Mouse (Mus musculus) layer of hippocampus, adult 8-10 months (tissue): ENCODE measurements at regions not wholly inside any gene's neighbourhood (a gene's known extent, or its start where the extent isn't known, plus 50 kb on each side); places are given as distances from the start of the nearest gene placed in this dataset.
"Not testable (repeated sequence)": the region's sequence is repeated elsewhere in the genome, so short reads cannot be mapped to it uniquely, and the experiment has no call there.

Source experiments
- DNase-seq, 2 experiments: peaks; one replicate each; pipeline ENCODE4 v3.0.0; 2022; ENCODE audit warnings: low spot score in 2 of 2

- DNase-seq, result no peak
Observed at GRCm38 (mm10) chr9:92661938-92662337, 119.9 kb downstream of the Plod2 start.

- DNase-seq, result no peak
Observed at GRCm38 (mm10) chr9:92667361-92667881, 125.4 kb downstream of the Plod2 start.

- DNase-seq, result no peak
Observed at GRCm38 (mm10) chr9:92671966-92672365, 129.9 kb downstream of the Plod2 start.

- DNase-seq, result no peak
Observed at GRCm38 (mm10) chr9:92694361-92695016, 152.5 kb downstream of the Plod2 start.

GRCm38 (mm10) chr9:92697971-92698370, 155.9 kb downstream of the Plod2 start:
- no peak for DNase-seq

GRCm38 (mm10) chr9:92704752-92705151, 162.7 kb downstream of the Plod2 start:
- no peak for DNase-seq

GRCm38 (mm10) chr9:92707011-92707410, 165.0 kb downstream of the Plod2 start:
- DNase-seq, result no peak

GRCm38 (mm10) chr9:92717176-92717575, 175.2 kb downstream of the Plod2 start:
- no peak for DNase-seq

GRCm38 (mm10) chr9:92718337-92718736, 176.3 kb downstream of the Plod2 start:
- no peak for DNase-seq

GRCm38 (mm10) chr9:92719251-92719650, 177.2 kb downstream of the Plod2 start:
- no peak for DNase-seq

GRCm38 (mm10) chr9:92728864-92729263, 186.8 kb downstream of the Plod2 start:
- no peak for DNase-seq

GRCm38 (mm10) chr9:92731396-92731795, 189.4 kb downstream of the Plod2 start:
- peak; percentile 71 to 80 for DNase-seq

- DNase-seq, result peak; percentile 23 to 34
Observed at GRCm38 (mm10) chr9:92767532-92767931, 225.5 kb downstream of the Plod2 start.

GRCm38 (mm10) chr9:92768432-92768831, 226.4 kb downstream of the Plod2 start:
- DNase-seq, result peak; percentile 25 to 58

GRCm38 (mm10) chr9:92769528-92769927, 227.5 kb downstream of the Plod2 start:
- DNase-seq, result no peak

GRCm38 (mm10) chr9:92771002-92771401, 229.0 kb downstream of the Plod2 start:
- no peak for DNase-seq

GRCm38 (mm10) chr9:92771716-92772115, 229.7 kb downstream of the Plod2 start:
- no peak for DNase-seq

- no peak for DNase-seq
Observed at GRCm38 (mm10) chr9:92782922-92783454, 241.0 kb downstream of the Plod2 start.

GRCm38 (mm10) chr9:92799695-92800094, 257.7 kb downstream of the Plod2 start:
- DNase-seq, result no peak

- no peak for DNase-seq
Observed at GRCm38 (mm10) chr9:92809469-92809868, 267.4 kb downstream of the Plod2 start.

- no peak for DNase-seq
Observed at GRCm38 (mm10) chr9:92820721-92821120, 278.7 kb downstream of the Plod2 start.

- DNase-seq, result no peak
Observed at GRCm38 (mm10) chr9:92826708-92827353, 284.8 kb downstream of the Plod2 start.

- not testable (repeated sequence) for DNase-seq
Observed at GRCm38 (mm10) chr9:92836156-92836555, 294.1 kb downstream of the Plod2 start.
